Mouse (Mus musculus) WW6 (cell line): ENCODE measurements around the gene Gm10324.
"Not testable (repeated sequence)": the region's sequence is repeated elsewhere in the genome, so short reads cannot be mapped to it uniquely, and the experiment has no call there.

Source experiments
- DNase-seq: peaks from one replicate; pipeline ENCODE4 v3.0.0-alpha.2; 2013; ENCODE audit warnings: low read depth, low spot score

Gm10324 gene

GRCm38 (mm10) chr13:66119247-66119646 is at the start of gene Gm10324:
TSS of gene Gm10324 (plus strand) at chr13:66119547.
- not testable (repeated sequence) for DNase-seq
